Mouse (Mus musculus): ENCODE results near the gene Ambp. TPM values are rescaled to one million over a fixed set of nuclear protein-coding genes. Genes with fewer than 3 reads are reported as not detected.

The Ambp gene
- 2,046 and 2,073 TPM in 2 replicates for polyA plus RNA-seq (2012; rRNA removed)

DNA sequence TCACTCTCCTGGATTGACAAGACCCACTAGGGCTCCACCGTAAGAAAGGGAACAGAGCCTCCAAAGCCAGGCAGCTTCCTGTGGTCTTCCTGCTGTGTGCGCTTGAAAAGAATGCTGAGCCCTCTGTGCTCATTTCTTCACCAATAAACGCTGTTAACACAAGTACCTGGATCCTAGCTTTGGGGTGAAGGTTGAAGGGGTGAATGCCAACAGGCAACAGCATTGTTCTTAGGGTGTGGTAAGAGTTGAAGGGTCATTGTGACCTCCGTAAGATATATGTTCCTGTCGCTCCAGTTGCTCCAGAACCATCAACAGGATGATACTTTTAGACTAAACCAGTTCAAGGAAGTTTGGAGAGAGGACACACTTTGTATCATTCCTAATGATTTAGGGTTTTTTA, at the start of gene Ambp:
Ambp (minus strand) TSS at position 101 of the 400 bp plus-strand sequence.

DNA sequence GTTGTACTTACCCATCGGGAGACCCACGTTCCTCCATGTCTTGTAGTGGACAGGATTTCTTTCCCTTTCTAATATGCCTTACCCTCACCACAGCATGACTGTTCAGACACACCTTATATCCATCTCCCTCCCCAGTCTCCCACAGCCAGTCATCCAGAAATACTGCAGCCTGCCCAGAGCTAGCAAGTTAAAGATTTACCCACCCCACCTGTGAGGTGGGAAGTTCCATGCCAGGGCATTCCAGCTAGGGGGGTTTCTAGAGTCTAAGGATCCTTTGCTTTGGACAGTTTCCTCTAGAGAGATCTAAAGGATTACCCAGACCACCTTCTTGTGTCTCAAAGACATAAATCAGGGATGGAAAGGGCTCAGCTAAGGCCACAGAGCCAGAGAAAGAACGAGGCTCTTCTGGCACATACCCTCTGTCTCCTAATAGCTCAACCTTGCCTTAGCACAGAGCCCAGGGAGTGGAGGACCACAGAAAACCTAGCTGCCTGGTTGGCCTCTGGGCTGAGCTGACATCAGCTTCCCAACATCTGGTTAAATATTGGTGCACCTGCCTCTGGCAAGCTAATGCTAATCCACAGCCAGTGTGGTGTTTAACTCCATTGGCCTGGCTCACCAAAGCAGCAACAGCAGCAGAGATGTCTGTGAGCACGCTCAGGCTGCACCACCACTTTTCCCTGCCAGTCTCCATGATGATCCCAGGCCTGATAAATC, 17.5 kb upstream of the Ambp start, which contains the start of gene Kif12:
Kif12 (minus strand) TSS at position 163 of the 717 bp plus-strand sequence.

Other genes with a start within 250 kb of the Ambp start
- gene Zfp618, start 189.2 kb downstream of the Ambp start, polyA plus RNA-seq (2012; rRNA removed): 5.3 and 5.7 TPM in 2 replicates
- gene Kif12, start 17.3 kb upstream of the Ambp start, polyA plus RNA-seq (2012; rRNA removed): 3.2 and 3.9 TPM in 2 replicates
- 6.2 and 6.6 TPM in 2 replicates for gene Col27a1, start 59.2 kb upstream of the Ambp start, polyA plus RNA-seq (2012; rRNA removed)
- gene Orm1, start 189.8 kb upstream of the Ambp start, polyA plus RNA-seq (2012; rRNA removed): 3.1 and 3.8 TPM in 2 replicates
- not detected in 2 replicates for gene Orm3, start 201.4 kb upstream of the Ambp start, polyA plus RNA-seq (2012; rRNA removed)
- not detected in 2 replicates for gene Orm2, start 207.7 kb upstream of the Ambp start, polyA plus RNA-seq (2012; rRNA removed)
- 3.0 and 3.6 TPM in 2 replicates for gene Akna, start 248.6 kb upstream of the Ambp start, polyA plus RNA-seq (2012; rRNA removed)